Mouse (Mus musculus): ENCODE measurements around the gene Tmprss6.

DNA sequence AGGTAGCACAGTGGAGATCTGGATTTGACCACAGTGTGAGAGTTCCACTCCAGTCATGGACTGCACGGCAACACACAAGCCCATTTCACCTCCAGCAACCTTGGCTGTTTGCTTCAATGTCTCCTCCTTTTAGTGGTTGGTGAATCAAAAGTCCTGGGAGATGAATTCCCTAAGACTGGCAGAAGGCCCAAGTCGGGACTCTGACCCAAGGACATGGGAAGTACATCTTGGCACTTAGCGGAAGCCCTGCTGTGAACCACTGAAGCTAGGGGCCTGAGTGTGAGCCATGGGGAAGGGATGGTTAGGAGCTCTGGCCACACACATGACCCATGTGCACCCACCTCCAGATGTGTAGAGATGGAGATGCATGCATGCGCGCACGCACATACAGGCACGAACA, 864 bp downstream of the Tmprss6 start:
- TF ChIP-seq CTCF (IDR thresholded peaks at IDR 0.05; ENCODE audit: borderline replicate concordance, extremely low read depth, insufficient read depth, insufficient read length) (no peak), POLR2A (IDR thresholded peaks at IDR 0.05; ENCODE audit: borderline replicate concordance, extremely low read depth, insufficient read depth, insufficient read length, poor library complexity, severe bottlenecking) (no peak)

Data from brain, embryonic 14.5 days (tissue).